Mouse (Mus musculus): Measurements from ENCODE around the gene Gstt3. TPM values are rescaled to one million over a fixed set of nuclear protein-coding genes. Genes with fewer than 3 reads are reported as not detected.

The Gstt3 gene
- polyA plus RNA-seq (2011; ENCODE audit: insufficient read depth, insufficient read length, low read depth, missing spikeins) = 9.7 and 11.6 TPM in 2 replicates

DNA sequence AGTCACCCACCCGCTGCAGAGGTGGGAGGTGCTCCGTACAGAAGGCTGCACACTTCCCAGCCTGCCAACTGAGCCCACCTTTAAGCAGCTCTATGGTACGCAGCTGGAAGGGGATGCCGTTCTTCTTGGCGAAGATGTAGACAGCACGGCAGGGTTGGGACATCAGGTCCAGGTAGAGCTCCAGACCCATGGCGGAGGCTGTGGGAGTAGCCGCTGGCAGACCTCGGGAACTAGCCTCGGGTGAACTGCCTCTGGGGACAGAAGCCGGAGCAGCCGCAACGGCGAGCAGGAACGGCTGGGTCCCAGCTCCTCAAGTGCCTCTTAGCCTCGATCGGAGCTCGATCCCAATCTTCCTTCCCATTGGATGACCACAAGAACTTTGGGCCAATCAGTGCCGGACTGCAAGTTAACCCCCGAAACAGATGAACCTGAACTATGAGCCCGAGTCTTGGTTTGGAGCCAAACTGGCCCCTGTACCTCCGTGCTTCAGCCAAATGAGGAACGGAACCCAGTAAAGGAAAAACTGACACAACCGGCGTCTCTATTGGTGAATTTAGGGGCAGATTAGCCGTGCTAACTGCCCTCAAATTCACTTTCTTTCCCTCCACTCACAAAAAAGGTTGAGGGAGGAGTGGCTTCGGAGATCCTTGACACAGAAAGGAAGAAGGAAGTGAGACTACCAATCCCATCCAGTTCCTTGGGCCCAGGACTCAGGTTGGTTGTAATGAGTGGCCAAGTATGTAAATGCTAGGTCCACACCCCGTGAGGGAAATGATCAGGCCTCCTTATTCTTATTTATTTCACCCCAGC is at the start of gene Gstt3, which contains the start of gene Gm20441:
Gene Gstt3, minus strand, starts transcription at position 646 of the 810 bp plus-strand sequence.
Gene Gm20441, minus strand, starts transcription at position 186 of the 810 bp plus-strand sequence.
- H3K9ac ChIP-seq (ENCODE audit: low read depth, poor library complexity, severe bottlenecking) = peak within 1 kb of the TSS; percentile 35
- peak within 1 kb of the TSS; percentile 39; the same call in 1 of the 2 replicates for H3K27ac ChIP-seq (ENCODE audit: insufficient read depth, low read length)
- peak within 1 kb of the TSS; percentile 94 for H3K4me3 ChIP-seq (ENCODE audit: low read depth, low read length)
- no peaks in the 10 kb centered on the region for H3K4me1 ChIP-seq (ENCODE audit: control insufficient read depth, insufficient read depth, low read length)
- TF ChIP-seq POLR2A (IDR thresholded peaks at IDR 0.05; ENCODE audit: insufficient read depth, low read length) (peak; percentile 44), CTCF (IDR thresholded peaks at IDR 0.05; ENCODE audit: low read depth, low read length) (no peak), EP300 (IDR thresholded peaks at IDR 0.05; ENCODE audit: insufficient read depth, low read depth, low read length) (no peak)
- no peaks in the 10 kb centered on the region for H3K27me3 ChIP-seq (ENCODE audit: control insufficient read depth, insufficient read depth, low read length, poor library complexity, severe bottlenecking)
- H3K9me3 ChIP-seq (replicated peaks; ENCODE audit: control insufficient read depth, insufficient read depth, low read length, poor library complexity, severe bottlenecking) = no peaks in the 10 kb centered on the region
- H3K36me3 ChIP-seq (ENCODE audit: control insufficient read depth, insufficient read depth, low read length, poor library complexity, severe bottlenecking) = no peaks in the 10 kb centered on the region

DNA sequence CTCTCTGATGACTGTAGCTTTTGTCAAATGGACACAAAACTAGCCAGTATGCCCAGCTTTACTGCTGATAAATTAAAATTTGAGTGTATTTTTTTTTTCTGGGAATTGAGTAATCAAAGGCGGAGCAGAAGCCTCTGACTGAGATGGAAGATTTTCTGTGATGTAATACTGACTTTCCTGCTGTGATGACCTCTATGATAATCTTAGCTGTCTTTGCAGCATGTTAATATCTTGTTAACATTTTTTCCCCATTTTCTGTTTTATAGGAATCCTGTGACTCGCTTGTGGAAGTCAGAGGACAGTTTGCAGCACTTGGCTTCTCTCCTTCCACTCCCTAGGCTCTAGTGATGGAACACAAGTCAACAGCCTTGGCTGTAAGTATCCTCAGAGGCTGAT is 49.1 kb upstream of the Gstt3 start:
- Histone ChIP-seq H3K27me3 (ENCODE audit: control insufficient read depth, insufficient read depth, low read length, poor library complexity, severe bottlenecking) (no peaks in the 10 kb centered on the region), H3K4me3 (ENCODE audit: low read depth, low read length) (no peak overlapping the region), H3K4me1 (ENCODE audit: control insufficient read depth, insufficient read depth, low read length) (no peaks in the 10 kb centered on the region), H3K9me3 (replicated peaks; ENCODE audit: control insufficient read depth, insufficient read depth, low read length, poor library complexity, severe bottlenecking) (no peaks in the 10 kb centered on the region), H3K9ac (ENCODE audit: low read depth, poor library complexity, severe bottlenecking) (no peak overlapping the region), H3K27ac (ENCODE audit: insufficient read depth, low read length) (no peak overlapping the region), H3K36me3 (ENCODE audit: control insufficient read depth, insufficient read depth, low read length, poor library complexity, severe bottlenecking) (no peaks in the 10 kb centered on the region)
- no peak for TF ChIP-seq POLR2A (IDR thresholded peaks at IDR 0.05; ENCODE audit: insufficient read depth, low read length)
- no peak for TF ChIP-seq EP300 (IDR thresholded peaks at IDR 0.05; ENCODE audit: insufficient read depth, low read depth, low read length)
- TF ChIP-seq CTCF (IDR thresholded peaks at IDR 0.05; ENCODE audit: low read depth, low read length) = no peak

DNA sequence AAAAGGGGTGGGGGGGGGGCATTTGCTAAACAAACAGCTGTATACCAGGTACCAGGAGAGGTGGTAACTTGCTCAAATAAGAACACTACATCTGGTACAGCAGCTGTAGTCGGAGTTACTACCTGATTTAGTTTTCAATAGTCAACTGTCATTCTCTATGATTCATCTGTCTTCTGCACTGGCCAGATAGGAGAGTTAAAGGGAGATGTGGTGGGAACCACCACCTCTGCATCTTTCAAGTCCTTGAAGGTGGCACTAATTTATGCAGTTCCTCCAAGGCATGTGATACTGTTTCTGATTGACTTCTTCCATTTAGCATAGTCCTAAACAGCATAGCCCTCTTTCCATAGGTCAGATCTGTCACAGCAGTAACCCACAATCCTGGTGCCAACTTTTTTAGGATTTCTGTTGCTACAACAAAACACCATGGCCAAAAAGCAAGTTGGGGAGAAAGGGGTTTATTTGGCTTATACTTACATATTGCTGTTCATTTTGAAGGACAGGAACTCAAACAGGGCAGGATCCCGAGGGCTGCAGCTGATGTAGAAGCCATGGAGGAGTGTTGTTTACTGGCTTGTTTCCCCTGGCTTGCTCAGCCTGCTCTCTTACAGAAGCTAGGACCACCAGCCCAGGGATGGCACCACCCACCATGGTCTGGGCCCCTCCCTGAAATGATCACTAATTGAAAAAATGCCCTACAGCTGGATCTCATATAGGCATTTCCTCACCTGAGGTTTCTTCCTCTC is 48.5 kb upstream of the Gstt3 start:
- H3K27ac ChIP-seq (ENCODE audit: insufficient read depth, low read length) = no peak overlapping the region
- no peak overlapping the region for H3K4me3 ChIP-seq (ENCODE audit: low read depth, low read length)
- H3K36me3 ChIP-seq (ENCODE audit: control insufficient read depth, insufficient read depth, low read length, poor library complexity, severe bottlenecking) = no peaks in the 10 kb centered on the region
- H3K9me3 ChIP-seq (replicated peaks; ENCODE audit: control insufficient read depth, insufficient read depth, low read length, poor library complexity, severe bottlenecking) = no peaks in the 10 kb centered on the region
- H3K9ac ChIP-seq (ENCODE audit: low read depth, poor library complexity, severe bottlenecking) = no peak overlapping the region
- TF ChIP-seq EP300 (IDR thresholded peaks at IDR 0.05; ENCODE audit: insufficient read depth, low read depth, low read length) (no peak), CTCF (IDR thresholded peaks at IDR 0.05; ENCODE audit: low read depth, low read length) (no peak), POLR2A (IDR thresholded peaks at IDR 0.05; ENCODE audit: insufficient read depth, low read length) (no peak)
- no peaks in the 10 kb centered on the region for H3K4me1 ChIP-seq (ENCODE audit: control insufficient read depth, insufficient read depth, low read length)
- no peaks in the 10 kb centered on the region for H3K27me3 ChIP-seq (ENCODE audit: control insufficient read depth, insufficient read depth, low read length, poor library complexity, severe bottlenecking)

DNA sequence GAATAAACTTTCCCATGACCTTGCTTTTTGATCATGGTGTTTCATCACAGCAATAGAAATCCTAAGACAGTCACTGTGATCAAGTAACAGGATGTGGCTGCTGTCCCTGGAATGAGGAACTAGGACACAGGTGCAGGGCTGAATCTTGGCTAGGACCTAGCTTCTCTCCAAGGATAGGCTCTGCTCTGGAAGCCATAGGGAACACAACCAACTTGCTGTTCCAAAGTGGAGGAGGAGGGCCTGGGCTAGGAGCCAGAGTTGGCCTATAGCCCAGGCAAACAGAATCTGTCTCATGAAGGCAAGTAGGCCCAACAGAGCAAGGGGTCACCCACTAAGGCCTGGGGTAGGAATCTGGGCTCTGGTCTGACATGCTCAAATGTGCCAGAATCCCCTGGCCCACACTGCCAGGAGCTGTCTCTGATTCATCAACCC is 47.3 kb upstream of the Gstt3 start:
- Histone ChIP-seq H3K27ac (ENCODE audit: insufficient read depth, low read length) (no peak overlapping the region), H3K4me3 (ENCODE audit: low read depth, low read length) (no peak overlapping the region), H3K4me1 (ENCODE audit: control insufficient read depth, insufficient read depth, low read length) (no peaks in the 10 kb centered on the region), H3K9me3 (replicated peaks; ENCODE audit: control insufficient read depth, insufficient read depth, low read length, poor library complexity, severe bottlenecking) (no peaks in the 10 kb centered on the region), H3K27me3 (ENCODE audit: control insufficient read depth, insufficient read depth, low read length, poor library complexity, severe bottlenecking) (no peaks in the 10 kb centered on the region), H3K36me3 (ENCODE audit: control insufficient read depth, insufficient read depth, low read length, poor library complexity, severe bottlenecking) (no peaks in the 10 kb centered on the region), H3K9ac (ENCODE audit: low read depth, poor library complexity, severe bottlenecking) (no peak overlapping the region)
- no peak for TF ChIP-seq EP300 (IDR thresholded peaks at IDR 0.05; ENCODE audit: insufficient read depth, low read depth, low read length)
- no peak for TF ChIP-seq POLR2A (IDR thresholded peaks at IDR 0.05; ENCODE audit: insufficient read depth, low read length)
- no peak for TF ChIP-seq CTCF (IDR thresholded peaks at IDR 0.05; ENCODE audit: low read depth, low read length)

DNA sequence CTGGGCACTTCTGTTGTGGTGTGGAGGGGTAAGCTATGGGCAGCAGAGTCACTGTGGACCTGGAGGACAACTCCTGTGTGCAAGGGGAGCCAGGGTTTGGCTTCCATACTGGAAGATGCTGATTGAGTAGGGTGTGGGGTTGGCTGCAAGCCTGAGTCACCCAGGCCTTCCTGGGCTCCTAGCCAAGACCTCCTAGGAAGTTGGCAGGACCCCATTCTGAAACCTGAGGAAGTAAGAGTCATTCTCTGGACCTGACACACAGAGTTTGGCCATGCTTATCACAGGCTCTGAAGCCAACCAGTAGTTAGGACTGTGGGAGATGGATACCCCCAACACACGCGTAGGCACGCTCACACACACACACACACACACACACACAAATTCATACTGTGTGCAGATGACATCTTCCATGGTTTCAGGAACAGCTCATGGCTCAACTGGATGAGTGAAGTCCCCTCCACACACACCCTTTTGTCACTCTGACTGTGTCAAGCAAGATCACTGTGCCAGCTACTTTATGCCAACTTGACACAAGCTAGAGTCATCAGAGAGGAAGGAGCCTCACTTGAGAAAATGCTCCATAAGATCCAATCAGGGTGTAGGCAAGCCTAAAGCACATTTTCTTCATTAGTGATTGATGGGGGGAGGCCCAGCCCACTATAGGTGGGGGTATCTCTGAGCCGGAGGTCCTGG is 46.6 kb upstream of the Gstt3 start:
- no peaks in the 10 kb centered on the region for H3K9me3 ChIP-seq (replicated peaks; ENCODE audit: control insufficient read depth, insufficient read depth, low read length, poor library complexity, severe bottlenecking)
- TF ChIP-seq EP300 (IDR thresholded peaks at IDR 0.05; ENCODE audit: insufficient read depth, low read depth, low read length) (no peak), POLR2A (IDR thresholded peaks at IDR 0.05; ENCODE audit: insufficient read depth, low read length) (no peak), CTCF (IDR thresholded peaks at IDR 0.05; ENCODE audit: low read depth, low read length) (no peak)
- H3K9ac ChIP-seq (ENCODE audit: low read depth, poor library complexity, severe bottlenecking) = no peak overlapping the region
- no peak overlapping the region for H3K4me3 ChIP-seq (ENCODE audit: low read depth, low read length)
- no peaks in the 10 kb centered on the region for H3K4me1 ChIP-seq (ENCODE audit: control insufficient read depth, insufficient read depth, low read length)
- no peaks in the 10 kb centered on the region for H3K27me3 ChIP-seq (ENCODE audit: control insufficient read depth, insufficient read depth, low read length, poor library complexity, severe bottlenecking)
- no peaks in the 10 kb centered on the region for H3K36me3 ChIP-seq (ENCODE audit: control insufficient read depth, insufficient read depth, low read length, poor library complexity, severe bottlenecking)
- no peak overlapping the region for H3K27ac ChIP-seq (ENCODE audit: insufficient read depth, low read length)
